Mouse (Mus musculus): ENCODE results near the gene Psmb8.

Gene Psmb8

DNA sequence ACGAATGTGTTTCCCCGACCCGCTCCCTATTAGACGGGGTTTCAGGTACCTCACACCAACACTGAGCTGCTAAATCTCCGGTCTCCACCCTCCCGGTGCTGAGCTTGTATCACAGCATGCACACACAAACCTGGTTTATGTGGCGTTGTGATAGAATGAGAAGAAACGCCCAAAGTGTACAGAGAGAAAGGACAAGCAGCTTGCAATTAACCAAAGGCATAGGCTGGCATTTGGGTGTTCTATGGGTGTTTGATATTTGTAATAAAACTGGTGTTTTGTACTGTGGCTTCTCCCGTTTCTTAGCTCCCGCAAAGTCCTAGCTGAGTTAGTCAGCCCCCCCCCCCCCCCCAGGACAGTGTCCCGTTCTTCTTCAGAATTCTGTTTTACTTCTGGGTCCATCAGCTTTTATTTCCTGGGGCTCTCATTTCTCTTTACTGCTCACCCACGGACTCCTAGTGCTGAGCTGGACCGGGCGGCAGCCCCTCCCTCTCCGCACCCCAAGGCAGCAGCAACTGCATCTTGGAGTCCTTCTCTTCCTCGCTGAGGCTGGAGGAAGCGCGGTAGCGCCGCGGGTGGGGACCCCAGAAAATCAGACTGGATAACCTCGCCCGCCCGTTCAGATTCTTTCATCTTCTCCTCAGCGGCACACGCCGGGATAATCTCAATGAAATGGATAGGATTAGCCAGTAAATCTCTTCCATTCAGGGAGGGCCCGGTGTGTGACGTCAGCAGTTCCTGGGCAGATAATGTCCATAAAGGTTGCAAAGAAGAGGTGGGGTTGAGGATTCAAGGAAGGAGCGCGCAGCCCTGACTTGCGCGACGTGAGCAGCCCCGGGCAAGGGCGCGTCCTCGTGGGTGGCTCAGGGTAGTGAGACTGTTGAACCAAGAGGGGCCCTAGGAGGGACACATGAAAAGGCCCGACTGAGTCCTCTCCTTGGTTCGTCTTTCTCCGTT lies at the start of gene Psmb8:
TSS of gene Psmb8 (plus strand) at position 781 of the 954 bp plus-strand sequence.
- peak; percentile 88 for DNase-seq

DNA sequence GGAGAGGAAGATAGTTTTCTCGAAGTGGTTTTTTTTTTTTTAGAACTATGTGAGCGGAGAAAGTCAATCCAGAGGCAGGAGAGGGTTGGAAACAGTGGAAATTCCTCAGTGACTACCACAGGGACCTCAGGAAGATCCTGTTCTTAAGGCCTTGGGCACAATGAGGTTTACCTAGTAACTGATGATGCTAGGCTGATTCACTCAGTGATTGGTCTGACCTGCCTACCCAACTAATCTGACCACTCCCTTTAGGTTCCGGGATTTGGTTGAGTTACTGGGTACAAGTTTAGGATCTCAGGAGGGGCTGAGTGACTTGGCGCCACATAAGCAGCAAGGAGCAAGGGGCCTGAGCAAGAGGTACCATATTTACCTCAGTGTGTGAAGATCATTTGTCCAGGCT lies 44.6 kb upstream of the Psmb8 start, which contains the start of gene H2-DMb1:
TSS of gene H2-DMb1 (plus strand) at position 150 of the 400 bp plus-strand sequence.
- DNase-seq = peak; percentile 41

DNA sequence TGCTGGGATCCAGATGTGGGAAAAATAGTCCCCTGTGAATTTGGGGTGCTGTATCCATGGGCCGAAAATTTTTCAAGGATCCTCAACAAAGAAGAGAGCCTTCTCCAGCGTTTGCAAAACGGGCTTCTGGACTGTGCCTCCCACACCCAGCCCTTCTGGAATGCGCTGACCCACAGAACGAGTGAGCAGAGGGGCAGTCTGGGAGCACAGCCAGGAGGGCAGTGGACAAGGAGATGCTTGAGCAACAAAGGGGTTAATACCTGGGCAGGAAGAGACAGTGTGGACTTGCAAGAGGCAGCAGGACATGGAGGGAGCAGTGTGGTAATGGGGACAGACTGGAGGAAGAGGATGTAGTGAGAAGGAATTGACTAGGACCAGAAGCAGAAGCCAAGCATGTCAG lies 42.0 kb upstream of the Psmb8 start:
- no peak for DNase-seq

DNA sequence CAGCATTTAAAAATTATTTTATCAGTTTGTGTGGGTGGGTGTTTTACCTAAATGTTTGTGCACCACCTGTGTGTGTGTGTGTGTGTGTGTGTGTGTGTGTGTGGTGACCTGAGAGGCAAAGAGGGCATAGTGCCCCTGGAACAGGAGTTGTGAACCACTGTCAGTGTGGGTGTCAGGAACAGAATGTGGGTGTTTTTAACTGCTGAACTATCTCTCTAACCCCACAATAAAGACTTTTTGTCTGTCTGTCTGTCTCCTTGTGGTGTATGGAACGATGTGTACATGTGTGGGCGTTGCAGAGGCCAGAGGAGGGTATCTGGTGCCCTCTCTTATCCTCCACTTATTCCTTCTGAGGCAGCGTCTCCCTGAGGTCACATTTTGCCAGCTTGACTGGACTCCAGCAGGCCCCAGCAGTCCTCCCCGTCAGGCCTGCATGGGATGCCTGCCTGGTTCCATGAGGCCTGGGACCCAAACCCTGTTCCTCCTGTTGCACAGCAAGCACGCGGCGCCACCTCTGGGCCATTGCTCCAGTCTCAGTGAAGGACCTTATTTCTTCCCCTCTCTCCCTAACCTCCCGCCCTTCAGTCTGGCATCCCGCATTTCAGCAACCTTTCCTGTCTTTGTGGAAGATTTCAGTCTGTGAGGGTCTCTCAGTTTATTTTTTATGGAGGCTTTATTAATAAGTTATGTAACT lies 33.2 kb upstream of the Psmb8 start:
- DNase-seq = no peak

DNA sequence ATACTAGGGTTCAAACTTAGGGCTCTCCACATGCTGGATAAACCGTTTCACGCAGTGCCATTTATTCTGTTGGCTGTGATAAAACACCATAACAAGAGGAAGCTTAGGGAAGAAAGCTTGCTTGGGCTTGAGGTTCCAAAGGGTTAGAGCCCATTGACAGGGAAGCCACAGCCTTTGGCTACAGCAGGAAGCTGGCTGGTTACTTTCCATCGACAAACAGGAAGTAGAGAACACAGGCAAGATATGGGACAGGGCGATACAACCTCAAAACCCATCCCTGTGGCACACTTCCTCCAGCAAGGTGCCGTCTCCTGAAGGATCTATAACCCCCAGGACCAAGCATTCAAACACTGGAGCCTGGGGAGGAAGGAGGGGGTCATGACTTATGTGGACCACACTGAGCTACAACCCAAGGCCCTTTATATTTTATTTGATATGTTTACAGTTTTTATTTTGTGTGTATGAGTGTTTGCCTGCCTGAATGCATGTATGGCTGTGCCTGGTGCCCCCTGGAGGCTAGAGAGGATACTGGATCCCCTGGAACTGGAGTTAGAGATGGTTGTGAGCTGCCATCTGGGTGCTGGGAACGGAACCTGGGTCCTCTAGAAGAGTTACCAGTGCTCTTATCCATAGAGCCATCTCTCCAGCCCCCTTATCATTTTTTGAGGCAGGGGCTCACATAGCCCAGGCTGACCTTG lies 32.3 kb upstream of the Psmb8 start:
- DNase-seq = no peak

DNA sequence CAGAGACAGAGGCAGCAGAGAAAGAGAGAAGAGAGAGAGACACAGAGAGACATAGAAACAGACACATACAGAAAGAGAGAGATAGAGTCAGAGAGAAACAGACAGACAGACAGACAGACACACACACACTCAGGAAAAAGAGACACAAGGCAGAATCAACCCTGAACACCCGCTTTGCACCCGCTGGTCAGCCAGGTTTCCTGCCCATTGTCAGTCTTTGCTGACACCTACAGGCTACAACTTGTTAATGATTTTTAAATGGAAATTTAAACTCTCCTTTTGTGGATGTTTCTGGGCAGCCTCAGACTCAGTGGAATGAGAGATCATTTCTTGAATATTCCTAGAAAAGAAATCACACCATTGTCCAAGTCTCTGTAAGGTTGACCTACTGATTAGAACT lies 28.2 kb upstream of the Psmb8 start:
- peak; percentile 15 for DNase-seq

DNA sequence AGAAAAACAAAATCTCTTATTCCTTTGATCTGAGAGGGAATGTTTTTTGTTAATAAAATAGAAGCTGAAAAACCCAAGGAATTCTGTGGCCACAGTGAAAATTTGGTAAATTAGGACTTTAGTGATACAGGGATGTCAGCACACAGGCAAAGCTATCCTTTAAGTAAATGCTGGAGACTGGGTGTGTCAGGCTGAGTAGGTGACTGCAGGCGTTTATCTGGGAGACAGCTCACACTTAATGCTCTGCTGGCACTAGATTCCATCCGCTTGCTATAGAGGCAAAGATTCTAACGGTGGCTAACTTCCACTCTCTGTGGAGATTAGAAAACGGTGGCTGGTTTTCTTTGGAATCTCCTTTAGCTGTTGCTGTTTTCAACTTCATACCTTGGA lies 27.0 kb upstream of the Psmb8 start:
- no peak for DNase-seq

DNA sequence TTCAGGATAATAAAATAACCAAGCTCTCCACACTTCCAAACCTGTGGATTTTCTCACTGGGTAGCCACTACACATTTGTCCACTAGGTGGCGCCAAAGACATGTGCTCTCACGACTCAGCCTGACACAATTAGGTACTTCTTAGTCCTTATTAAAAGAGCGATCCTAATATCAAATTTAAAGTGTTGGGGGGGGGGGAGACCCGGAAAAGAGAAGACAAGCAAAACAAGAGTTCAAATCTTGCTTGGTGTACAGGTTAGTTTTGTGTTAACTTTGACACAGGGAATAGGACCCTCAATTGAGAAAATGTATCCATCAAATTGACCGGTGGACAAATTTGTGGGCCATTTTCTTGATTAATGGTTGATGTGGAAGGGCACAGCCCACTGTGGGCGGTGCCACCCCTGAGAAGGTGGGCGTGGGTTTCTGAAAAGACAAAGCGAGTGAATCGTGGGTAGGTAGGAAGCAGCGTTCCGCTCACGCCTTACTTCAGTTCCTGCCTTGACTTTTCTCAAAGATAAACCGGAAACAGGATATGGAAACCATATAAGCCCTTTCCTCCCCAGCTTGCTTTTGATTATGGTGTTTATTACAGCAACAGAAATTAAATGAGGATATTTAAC lies 26.5 kb upstream of the Psmb8 start:
- DNase-seq = peak; percentile 74

DNA sequence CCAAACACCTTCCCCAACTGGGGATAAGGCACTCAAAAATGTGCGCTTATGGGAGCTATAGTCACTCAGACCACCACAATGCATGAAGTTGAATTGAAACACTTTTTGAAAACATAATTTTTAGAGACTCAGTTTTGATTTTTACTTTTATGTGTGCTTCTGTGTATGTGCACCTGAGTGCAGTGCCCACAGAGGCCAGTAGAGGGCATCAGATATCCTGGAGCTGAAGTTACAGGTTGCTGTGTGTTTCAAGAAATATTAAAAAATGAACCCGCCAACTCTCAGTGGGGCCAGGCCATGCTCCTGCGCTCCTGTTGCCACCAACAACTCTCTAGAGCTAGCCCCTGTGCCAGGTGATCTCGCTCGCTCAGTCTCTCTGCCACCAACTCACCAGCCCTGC lies 25.0 kb upstream of the Psmb8 start:
- no peak for DNase-seq

DNA sequence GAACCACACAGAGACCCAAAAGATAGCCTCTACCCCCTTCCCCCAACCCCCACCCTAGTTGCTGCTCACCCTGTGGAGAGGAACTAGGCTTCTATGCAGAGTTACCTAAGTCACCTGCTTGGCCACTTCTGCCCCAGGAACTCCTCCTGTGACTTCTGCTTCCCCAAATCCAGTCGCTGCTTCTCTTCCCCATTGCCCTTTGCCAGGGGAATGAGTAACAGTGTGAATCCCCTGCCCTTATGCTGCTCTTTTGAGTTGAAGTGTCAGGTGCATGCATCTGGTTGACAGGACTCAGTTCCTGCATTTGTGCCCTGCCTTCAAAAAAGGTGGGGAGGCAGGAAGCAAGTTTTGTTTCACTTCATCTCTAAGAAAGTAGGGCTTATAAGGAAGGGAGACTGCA lies 23.4 kb upstream of the Psmb8 start:
- DNase-seq = no peak

DNA sequence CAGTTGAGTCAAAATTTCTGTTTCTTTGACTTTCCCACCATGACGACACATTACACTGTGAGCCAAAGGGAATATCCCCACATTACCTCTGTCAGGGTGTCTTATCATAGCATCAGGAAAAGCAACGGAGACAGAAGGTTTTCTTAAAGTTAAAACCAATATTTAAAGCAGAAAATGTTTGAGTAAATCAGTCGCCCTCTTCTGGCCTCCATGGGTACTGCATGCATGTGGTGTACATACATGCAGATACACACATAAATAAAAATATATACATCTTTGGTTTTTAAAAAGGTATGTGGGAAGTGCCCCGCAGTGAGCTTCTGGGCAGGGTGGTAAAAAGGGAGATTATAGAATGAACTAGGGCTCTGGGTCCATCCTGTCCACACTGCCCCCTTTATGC lies 20.3 kb upstream of the Psmb8 start:
- no peak for DNase-seq

DNA sequence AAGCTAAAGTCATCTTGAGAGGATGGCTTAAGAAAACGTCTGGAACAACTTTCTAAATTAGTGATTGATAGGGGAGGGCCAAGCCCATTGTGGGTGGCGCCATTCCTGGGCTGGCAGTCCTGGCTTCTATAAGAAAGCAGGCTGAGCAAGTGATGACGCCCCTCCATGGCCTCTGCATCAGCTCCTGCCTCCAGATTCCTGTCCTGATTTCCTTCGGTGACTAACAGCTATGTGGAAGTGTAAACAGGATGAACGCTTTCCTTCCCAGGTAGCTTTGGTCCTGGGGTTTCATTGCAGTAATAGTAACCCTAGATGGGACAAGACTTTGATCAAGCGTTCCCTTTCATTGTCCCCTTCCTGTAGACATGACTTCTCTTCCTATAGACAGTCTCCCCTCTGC lies 18.5 kb upstream of the Psmb8 start:
- DNase-seq = no peak

DNA sequence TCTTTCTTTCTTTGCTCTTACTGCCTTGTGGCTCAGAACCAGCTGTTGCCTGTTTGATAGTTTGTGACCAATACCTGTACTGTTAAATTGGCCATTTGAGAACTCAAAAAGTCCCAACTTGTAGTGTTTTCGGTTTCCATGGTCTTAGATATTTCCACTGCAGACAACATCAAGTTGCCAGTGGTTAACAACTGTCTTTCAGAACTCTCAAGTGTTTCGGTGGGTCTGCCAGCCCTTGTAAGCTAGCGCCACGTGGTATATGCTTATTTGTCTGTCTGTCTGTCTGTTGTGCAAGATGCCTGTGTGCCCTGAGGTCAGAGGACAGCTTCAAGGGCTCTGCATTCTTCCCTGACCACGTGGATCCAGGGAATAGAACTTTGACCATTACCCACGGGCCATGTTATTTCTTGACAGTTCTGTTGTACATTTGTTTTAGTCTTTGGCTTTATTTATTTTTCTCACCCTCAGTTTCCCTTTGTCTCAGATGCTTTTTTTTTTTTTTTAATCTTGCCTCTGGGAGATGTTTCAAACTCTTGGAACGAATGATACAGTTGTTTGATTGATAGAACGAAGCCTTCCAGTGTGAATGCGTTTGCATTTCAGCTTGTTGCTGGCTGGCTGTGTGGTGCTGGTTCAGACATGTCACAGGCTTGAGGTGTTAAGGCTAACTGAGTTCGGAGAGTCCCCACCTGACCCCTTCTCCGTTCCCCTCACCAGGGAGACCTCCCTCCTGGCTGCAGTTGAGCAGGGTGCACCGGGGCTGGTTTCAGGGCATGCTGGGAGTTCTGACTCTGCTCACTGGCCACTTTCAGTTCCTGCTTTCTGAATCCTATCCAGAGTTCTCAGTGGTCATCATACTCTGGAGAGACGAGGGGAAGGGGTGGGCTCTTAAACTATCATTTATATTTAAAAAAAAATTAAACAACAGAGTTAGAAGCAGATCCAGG lies 17.3 kb upstream of the Psmb8 start:
- no peak for DNase-seq

DNA sequence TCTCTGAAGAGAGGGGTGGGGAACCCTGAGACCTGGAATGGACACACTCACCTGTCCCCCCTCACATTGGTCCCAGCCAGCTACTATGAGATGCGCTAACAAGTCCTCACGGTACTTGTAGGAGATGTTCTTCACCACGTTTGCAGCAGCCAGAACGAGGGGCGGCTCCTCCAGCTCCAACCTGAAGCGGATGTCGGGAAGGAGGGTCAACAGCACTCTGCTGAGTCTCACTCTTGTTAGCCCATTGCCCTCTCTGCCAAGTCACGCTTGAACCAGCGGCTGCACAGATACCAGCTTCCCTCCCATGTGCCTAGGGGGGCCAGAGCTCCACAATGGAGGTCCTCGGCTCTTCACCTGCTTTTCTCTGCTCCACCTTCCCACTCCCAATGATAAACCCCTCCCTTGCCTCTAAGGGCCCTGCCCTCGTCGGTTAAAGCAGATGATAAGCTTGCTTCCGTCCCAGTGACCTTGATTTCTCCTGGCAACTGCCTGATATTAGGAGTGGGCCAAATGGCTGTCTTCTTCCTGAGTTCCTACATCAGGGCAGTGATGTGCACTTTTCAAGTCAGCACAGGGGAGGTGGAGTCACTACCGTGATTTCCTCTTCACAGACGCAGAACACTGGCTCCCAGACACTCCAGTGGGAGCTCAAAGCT lies 13.8 kb upstream of the Psmb8 start:
- DNase-seq = no peak

DNA sequence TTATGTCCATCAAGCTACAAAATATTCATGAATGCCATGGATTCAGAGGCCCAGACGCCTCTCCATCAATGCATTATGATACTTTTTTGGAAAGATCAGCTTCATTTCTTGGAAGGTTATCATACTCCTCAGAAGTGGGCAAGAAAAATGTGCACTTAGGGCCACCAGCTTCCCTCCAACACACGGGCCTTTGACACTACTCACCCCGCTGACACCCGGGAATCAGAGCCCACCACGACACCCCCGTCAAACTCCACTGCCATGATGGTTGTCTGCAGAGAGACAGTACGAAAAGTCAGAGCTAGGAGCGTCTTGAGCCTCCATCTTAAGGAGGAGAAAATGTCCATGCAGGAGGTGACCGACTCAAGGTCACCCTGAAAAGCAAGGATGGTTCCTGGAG lies 12.0 kb upstream of the Psmb8 start:
- DNase-seq = no peak

DNA sequence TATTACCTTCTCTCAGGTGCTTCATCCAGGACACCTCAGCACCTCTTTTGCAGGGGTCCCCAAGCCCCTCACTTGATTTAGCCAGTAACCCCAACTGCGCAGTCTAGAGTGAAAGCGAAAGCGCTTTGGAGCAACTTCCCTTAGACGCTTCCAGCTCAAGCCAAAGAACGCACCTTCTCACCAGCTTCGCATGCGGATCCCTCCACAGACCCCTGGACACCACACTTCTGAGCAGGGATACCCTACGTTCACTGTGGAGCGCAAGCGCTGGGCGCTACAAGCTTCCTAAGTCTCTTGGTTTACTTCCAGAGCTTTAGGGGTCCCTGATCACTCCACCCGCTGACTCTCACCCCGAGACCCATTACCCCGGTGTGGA lies 10.6 kb upstream of the Psmb8 start:
- no peak for DNase-seq

DNA sequence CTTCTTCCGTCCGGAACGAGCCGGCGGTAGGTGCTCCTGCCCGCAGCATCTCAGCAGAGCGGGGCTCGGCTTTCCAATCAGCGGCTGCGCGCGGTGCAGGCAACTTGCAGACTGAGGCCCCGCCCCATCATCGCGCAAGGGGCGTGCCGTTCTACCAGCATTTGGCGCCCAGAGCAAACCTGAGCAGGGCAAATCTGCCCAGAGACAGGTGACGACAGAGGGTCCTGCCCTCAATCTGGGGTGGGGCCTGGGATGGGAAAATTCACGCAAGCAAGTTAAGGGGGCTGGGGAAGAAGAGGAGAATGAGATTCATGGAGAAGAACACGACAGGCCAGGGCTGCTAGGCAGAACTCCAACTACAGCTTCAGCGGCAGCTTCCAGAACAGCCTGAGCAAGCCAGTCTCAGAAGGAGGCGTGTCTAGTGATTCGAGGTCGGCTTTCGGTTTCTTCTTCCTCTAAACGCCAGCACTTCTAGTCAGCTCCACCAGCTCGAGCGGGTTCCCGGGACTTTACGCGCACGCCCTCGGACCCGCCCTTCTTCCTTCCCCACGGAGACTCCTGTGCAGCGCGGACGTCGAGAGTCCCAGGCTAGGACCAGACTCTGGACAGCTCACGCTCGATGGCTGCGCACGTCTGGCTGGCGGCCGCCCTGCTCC lies 10.1 kb upstream of the Psmb8 start, which contains the start of the genes Tap1 and Psmb9:
TSS of gene Tap1 (plus strand) at position 293 of the 656 bp plus-strand sequence.
TSS of gene Psmb9 (minus strand) at position 504 of the 656 bp plus-strand sequence.
- peak; percentile 96 for DNase-seq

DNA sequence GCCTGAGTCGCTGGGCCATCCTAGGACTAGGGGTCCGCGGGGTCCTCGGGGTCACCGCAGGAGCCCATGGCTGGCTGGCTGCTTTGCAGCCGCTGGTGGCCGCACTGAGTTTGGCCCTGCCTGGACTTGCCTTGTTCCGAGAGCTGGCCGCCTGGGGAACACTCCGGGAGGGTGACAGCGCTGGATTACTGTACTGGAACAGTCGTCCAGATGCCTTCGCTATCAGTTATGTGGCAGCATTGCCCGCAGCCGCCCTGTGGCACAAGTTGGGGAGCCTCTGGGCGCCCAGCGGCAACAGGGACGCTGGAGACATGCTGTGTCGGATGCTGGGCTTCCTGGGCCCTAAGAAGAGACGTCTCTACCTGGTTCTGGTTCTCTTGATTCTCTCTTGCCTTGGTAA lies 9.5 kb upstream of the Psmb8 start:
- no peak for DNase-seq

DNA sequence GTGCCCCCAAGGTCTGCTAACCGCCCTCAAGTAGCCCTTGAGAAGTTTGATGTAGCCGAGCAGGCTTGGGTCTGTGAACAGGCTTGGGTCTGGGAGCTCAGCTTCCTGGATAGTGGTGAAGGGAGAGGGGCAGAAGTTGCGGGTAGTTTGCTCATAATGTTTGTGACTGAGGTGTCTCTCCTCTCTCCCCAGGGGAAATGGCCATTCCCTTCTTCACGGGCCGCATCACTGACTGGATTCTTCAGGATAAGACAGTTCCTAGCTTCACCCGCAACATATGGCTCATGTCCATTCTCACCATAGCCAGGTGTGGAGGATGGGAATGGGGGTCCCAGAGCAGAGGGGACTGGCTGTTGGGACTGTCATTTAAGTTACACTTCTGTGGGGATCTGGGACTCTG lies 8.5 kb upstream of the Psmb8 start:
- DNase-seq = no peak

DNA sequence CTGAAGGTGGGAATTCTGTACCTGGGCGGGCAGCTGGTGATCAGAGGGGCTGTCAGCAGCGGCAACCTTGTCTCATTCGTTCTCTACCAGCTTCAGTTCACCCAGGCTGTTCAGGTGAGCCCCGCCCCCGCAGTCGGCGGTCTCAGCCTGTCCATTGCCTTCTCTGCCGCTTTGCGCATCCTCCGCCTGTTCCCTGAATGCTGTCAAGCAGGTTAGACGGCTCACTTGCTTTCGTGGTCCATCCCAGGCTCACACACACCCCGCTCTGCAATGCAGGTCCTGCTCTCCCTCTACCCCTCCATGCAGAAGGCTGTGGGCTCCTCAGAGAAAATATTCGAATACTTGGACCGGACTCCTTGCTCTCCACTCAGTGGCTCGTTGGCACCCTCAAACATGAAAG lies 4.7 kb upstream of the Psmb8 start:
- no peak for DNase-seq

DNA sequence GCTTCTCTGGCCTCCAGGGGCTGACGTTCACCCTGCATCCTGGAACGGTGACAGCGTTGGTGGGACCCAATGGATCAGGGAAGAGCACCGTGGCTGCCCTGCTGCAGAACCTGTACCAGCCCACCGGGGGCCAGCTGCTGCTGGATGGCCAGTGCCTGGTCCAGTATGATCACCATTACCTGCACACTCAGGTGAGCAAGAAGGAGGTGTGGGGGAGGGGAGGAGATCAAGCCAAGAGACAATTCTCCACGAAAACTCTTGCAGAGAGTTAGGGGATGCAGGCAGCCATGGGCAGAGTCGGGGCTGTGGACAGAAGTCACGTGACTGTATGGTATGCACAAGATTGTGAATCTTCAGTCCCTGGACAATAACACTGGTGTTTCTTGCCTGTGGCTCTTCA lies 4.1 kb upstream of the Psmb8 start:
- no peak for DNase-seq
